Mouse (Mus musculus): ENCODE measurements around the gene Alk.

Gene Alk

GRCm38 (mm10) chr17:72144461-72144860, 460.0 kb downstream of the Alk start:
- Histone ChIP-seq H3K27me3 (ENCODE audit: control insufficient read depth, insufficient read depth, low read length, poor library complexity, severe bottlenecking) (no peaks in the 10 kb centered on the region), H3K36me3 (ENCODE audit: control insufficient read depth, insufficient read depth, low read length, poor library complexity, severe bottlenecking) (no peaks in the 10 kb centered on the region)
- no peak for DNase-seq (ENCODE audit: low read depth, low spot score)

GRCm38 (mm10) chr17:72132140-72132911, 472.1 kb downstream of the Alk start:
- DNase-seq (ENCODE audit: low read depth, low spot score) = no peak
- H3K27me3 ChIP-seq (ENCODE audit: control insufficient read depth, insufficient read depth, low read length, poor library complexity, severe bottlenecking) = no peaks in the 10 kb centered on the region
- no peaks in the 10 kb centered on the region for H3K36me3 ChIP-seq (ENCODE audit: control insufficient read depth, insufficient read depth, low read length, poor library complexity, severe bottlenecking)

GRCm38 (mm10) chr17:72121660-72122059, 482.8 kb downstream of the Alk start:
- DNase-seq (ENCODE audit: low read depth, low spot score) = no peak
- Histone ChIP-seq H3K36me3 (ENCODE audit: control insufficient read depth, insufficient read depth, low read length, poor library complexity, severe bottlenecking) (no peaks in the 10 kb centered on the region), H3K27me3 (ENCODE audit: control insufficient read depth, insufficient read depth, low read length, poor library complexity, severe bottlenecking) (no peaks in the 10 kb centered on the region)

- no peak for DNase-seq (ENCODE audit: low read depth, low spot score)
- Histone ChIP-seq H3K36me3 (ENCODE audit: control insufficient read depth, insufficient read depth, low read length, poor library complexity, severe bottlenecking) (no peaks in the 10 kb centered on the region), H3K27me3 (ENCODE audit: control insufficient read depth, insufficient read depth, low read length, poor library complexity, severe bottlenecking) (no peaks in the 10 kb centered on the region)
Measured at GRCm38 (mm10) chr17:72120278-72120677, 484.1 kb downstream of the Alk start.

- H3K36me3 ChIP-seq (ENCODE audit: control insufficient read depth, insufficient read depth, low read length, poor library complexity, severe bottlenecking) = no peaks in the 10 kb centered on the region
- no peak for DNase-seq (ENCODE audit: low read depth, low spot score)
- H3K27me3 ChIP-seq (ENCODE audit: control insufficient read depth, insufficient read depth, low read length, poor library complexity, severe bottlenecking) = no peaks in the 10 kb centered on the region
Measured at GRCm38 (mm10) chr17:72118376-72118775, 486.1 kb downstream of the Alk start.

GRCm38 (mm10) chr17:72115271-72115944, 489.0 kb downstream of the Alk start:
- Histone ChIP-seq H3K27me3 (ENCODE audit: control insufficient read depth, insufficient read depth, low read length, poor library complexity, severe bottlenecking) (no peaks in the 10 kb centered on the region), H3K36me3 (ENCODE audit: control insufficient read depth, insufficient read depth, low read length, poor library complexity, severe bottlenecking) (no peaks in the 10 kb centered on the region)
- DNase-seq (ENCODE audit: low read depth, low spot score) = no peak

- Histone ChIP-seq H3K36me3 (ENCODE audit: control insufficient read depth, insufficient read depth, low read length, poor library complexity, severe bottlenecking) (no peaks in the 10 kb centered on the region), H3K27me3 (ENCODE audit: control insufficient read depth, insufficient read depth, low read length, poor library complexity, severe bottlenecking) (no peaks in the 10 kb centered on the region)
- DNase-seq (ENCODE audit: low read depth, low spot score) = no peak
Measured at GRCm38 (mm10) chr17:72112004-72112403, 492.4 kb downstream of the Alk start.

- no peak for DNase-seq (ENCODE audit: low read depth, low spot score)
Measured at GRCm38 (mm10) chr17:72111528-72111927, 492.9 kb downstream of the Alk start.

GRCm38 (mm10) chr17:72087261-72087703, 517.1 kb downstream of the Alk start:
- no peak for DNase-seq (ENCODE audit: low read depth, low spot score)
- Histone ChIP-seq H3K36me3 (ENCODE audit: control insufficient read depth, insufficient read depth, low read length, poor library complexity, severe bottlenecking) (no peaks in the 10 kb centered on the region), H3K27me3 (ENCODE audit: control insufficient read depth, insufficient read depth, low read length, poor library complexity, severe bottlenecking) (no peaks in the 10 kb centered on the region)

More at GRCm38 (mm10) chr17:72111528-72111927, 492.9 kb downstream of the Alk start:
- H3K27me3 ChIP-seq (ENCODE audit: control insufficient read depth, insufficient read depth, low read length, poor library complexity, severe bottlenecking) = no peaks in the 10 kb centered on the region
- H3K36me3 ChIP-seq (ENCODE audit: control insufficient read depth, insufficient read depth, low read length, poor library complexity, severe bottlenecking) = no peaks in the 10 kb centered on the region

GRCm38 (mm10) chr17:72081396-72081795, 523.0 kb downstream of the Alk start:
- no peaks in the 10 kb centered on the region for H3K27me3 ChIP-seq (ENCODE audit: control insufficient read depth, insufficient read depth, low read length, poor library complexity, severe bottlenecking)
- no peaks in the 10 kb centered on the region for H3K36me3 ChIP-seq (ENCODE audit: control insufficient read depth, insufficient read depth, low read length, poor library complexity, severe bottlenecking)

GRCm38 (mm10) chr17:72076306-72076921, 528.0 kb downstream of the Alk start:
- no peak for DNase-seq (ENCODE audit: low read depth, low spot score)
- Histone ChIP-seq H3K36me3 (ENCODE audit: control insufficient read depth, insufficient read depth, low read length, poor library complexity, severe bottlenecking) (no peaks in the 10 kb centered on the region), H3K27me3 (ENCODE audit: control insufficient read depth, insufficient read depth, low read length, poor library complexity, severe bottlenecking) (no peaks in the 10 kb centered on the region)

More at GRCm38 (mm10) chr17:72081396-72081795, 523.0 kb downstream of the Alk start:
- no peak for DNase-seq (ENCODE audit: low read depth, low spot score)

GRCm38 (mm10) chr17:72071871-72072270, 532.6 kb downstream of the Alk start:
- no peak for DNase-seq (ENCODE audit: low read depth, low spot score)
- H3K36me3 ChIP-seq (ENCODE audit: control insufficient read depth, insufficient read depth, low read length, poor library complexity, severe bottlenecking) = no peaks in the 10 kb centered on the region
- H3K27me3 ChIP-seq (ENCODE audit: control insufficient read depth, insufficient read depth, low read length, poor library complexity, severe bottlenecking) = no peaks in the 10 kb centered on the region

- DNase-seq (ENCODE audit: low read depth, low spot score) = no peak
- Histone ChIP-seq H3K36me3 (ENCODE audit: control insufficient read depth, insufficient read depth, low read length, poor library complexity, severe bottlenecking) (no peaks in the 10 kb centered on the region), H3K27me3 (ENCODE audit: control insufficient read depth, insufficient read depth, low read length, poor library complexity, severe bottlenecking) (no peaks in the 10 kb centered on the region)
Measured at GRCm38 (mm10) chr17:72068176-72068575, 536.3 kb downstream of the Alk start.

- no peaks in the 10 kb centered on the region for H3K27me3 ChIP-seq (ENCODE audit: control insufficient read depth, insufficient read depth, low read length, poor library complexity, severe bottlenecking)
- DNase-seq (ENCODE audit: low read depth, low spot score) = no peak
- H3K36me3 ChIP-seq (ENCODE audit: control insufficient read depth, insufficient read depth, low read length, poor library complexity, severe bottlenecking) = no peaks in the 10 kb centered on the region
Measured at GRCm38 (mm10) chr17:72062978-72063377, 541.4 kb downstream of the Alk start.

GRCm38 (mm10) chr17:72059312-72059711, 545.1 kb downstream of the Alk start:
- no peaks in the 10 kb centered on the region for H3K27me3 ChIP-seq (ENCODE audit: control insufficient read depth, insufficient read depth, low read length, poor library complexity, severe bottlenecking)
- no peaks in the 10 kb centered on the region for H3K36me3 ChIP-seq (ENCODE audit: control insufficient read depth, insufficient read depth, low read length, poor library complexity, severe bottlenecking)
- no peak for DNase-seq (ENCODE audit: low read depth, low spot score)

Data from splenic B cell, adult 2 months (primary cell).